Mouse (Mus musculus): ENCODE data around the gene Zbtb45.
A peak's percentile ranks its signal among the peaks of the same experiment; 100 is the strongest.

Zbtb45 gene

GRCm38 (mm10) chr7:12995862-12996261, 14.0 kb downstream of the Zbtb45 start:
- no peak for DNase-seq

GRCm38 (mm10) chr7:12993148-12993547, 16.7 kb downstream of the Zbtb45 start:
- no peak for DNase-seq

- peak; percentile 71 for DNase-seq
These were observed 17.6 kb downstream of the Zbtb45 start for GRCm38 (mm10) chr7:12992222-12992621.

DNA sequence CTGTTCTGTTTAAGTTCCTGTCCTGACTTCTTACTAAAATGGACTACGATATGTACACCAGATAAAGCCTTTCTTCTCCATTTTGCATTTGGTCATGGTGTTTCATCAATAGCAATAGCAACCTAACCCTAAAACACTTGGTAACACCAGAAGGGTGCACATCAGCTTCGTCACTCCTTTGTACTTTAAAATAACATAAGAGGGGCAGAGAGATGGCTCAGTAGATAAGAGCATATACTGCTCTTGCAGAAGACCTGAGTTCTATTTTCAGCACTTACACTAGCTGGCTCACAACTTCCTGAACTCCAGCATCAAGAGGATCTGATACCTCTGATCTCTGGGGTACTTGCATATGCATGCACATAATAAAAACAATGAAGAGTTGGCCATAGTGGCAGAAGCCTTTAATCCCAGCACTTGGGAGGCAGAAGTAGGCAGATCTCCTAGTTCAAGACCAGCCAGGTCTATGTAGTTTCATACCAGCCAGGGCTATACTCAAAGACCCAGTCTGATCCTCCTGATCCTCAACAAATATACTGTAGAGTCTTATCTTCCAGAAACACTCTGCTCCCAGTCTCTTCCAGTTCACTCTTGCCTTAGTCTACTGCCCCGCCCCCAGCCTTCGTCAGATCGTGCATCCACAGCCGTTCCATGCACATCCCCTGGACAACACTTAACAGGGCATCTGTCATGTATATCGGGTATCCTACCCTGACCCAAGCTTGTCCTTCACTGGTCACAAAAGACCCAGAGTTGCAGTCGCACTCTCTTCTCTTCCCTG, 22.2 kb downstream of the Zbtb45 start:
- no peak for DNase-seq

DNA sequence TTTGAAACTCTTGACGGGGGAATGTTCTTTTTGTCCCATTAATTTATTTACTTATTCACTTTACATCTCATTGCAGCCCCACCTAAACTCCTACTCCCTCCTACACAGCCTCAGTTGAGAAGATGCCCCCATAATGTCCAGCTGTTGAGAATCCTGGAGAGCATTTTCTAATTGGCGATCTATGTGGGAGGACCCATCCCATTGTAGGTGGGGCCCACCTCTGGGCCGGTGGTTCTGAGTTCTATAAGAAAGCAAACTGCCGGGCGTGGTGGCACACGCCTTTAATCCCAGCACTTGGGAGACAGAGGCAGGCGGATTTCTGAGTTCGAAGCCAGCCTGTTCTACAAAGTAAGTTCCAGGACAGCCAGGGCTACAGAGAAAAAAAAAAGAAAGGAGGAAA, 22.9 kb downstream of the Zbtb45 start:
- DNase-seq = no peak

DNA sequence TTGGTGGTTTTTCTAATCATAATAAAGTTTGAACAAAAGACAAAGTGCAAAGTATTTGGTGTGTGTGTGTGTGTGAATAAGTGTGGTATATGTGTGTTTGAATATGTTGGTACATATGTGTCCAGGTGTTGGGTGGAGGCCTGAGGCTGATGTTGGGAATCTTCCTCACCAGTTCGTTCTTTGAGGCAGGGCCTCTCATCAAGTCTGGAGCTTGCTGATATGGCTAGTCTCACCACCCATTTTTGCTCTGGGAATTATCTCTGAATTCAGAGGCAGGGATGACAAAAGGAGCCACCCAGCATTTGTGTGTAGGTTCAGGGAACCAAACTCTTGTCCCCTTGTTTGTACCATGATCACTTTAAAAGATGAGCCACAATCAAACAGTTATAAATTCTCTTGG, 24.1 kb downstream of the Zbtb45 start:
- no peak for DNase-seq

GRCm38 (mm10) chr7:12980291-12980690, 29.5 kb downstream of the Zbtb45 start:
- no peak for DNase-seq

- no peak for DNase-seq
These were observed 30.1 kb downstream of the Zbtb45 start for GRCm38 (mm10) chr7:12979776-12980175.

GRCm38 (mm10) chr7:12978931-12979722, 30.7 kb downstream of the Zbtb45 start:
- peak; percentile 34 for DNase-seq

GRCm38 (mm10) chr7:12977682-12978389, 32.0 kb downstream of the Zbtb45 start, which contains the start of gene Zfp446:
TSS of gene Zfp446 (plus strand) at chr7:12977848.
- DNase-seq = peak; percentile 98

GRCm38 (mm10) chr7:12970906-12971305, 38.9 kb downstream of the Zbtb45 start:
- no peak for DNase-seq

GRCm38 (mm10) chr7:12966104-12966845, 43.6 kb downstream of the Zbtb45 start:
- peak; percentile 79 for DNase-seq

DNA sequence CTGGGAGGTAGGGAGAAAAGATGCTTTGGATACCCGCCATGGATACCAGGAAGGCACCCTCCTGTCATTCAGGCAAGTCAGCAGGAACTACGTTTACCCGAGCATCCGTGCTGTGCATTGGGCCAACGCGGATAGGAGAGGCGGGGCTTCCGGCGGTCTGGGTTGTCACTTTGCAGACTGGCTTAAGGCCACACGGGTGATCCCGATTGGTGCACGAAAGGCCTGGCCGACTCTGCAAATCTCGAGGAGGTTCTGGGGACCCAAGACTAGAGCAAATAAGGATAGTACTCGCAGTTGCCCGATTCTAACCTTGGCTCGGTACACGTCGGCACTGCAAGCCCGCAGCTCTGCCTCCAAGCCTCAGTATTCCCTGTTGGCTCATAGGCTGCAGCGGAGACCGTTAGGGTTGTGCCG, 44.1 kb downstream of the Zbtb45 start, which contains the start of gene Zfp324:
TSS of gene Zfp324 (plus strand) at position 161 of the 414 bp plus-strand sequence.
- DNase-seq = peak; percentile 91

GRCm38 (mm10) chr7:12961511-12962141, 48.2 kb downstream of the Zbtb45 start:
- DNase-seq = peak; percentile 79

DNA sequence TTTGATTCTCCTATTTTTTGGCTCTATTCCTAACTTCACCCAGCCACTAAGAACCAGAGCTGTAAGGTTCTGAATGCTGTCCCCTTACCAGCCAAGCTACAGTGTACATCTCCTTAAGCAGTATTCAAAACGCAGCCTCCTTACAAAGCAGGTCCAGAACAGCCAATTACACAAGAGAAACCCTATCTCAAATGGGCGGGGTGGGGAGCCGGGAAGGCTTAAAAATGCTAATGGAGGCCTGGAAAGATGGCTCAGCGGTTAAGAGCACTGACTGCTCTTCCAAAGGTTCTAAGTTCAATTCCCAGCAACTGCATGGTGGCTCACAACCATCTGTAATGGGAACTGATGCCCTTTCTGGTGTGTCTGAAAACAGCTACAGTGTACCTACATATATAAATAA, 50.1 kb downstream of the Zbtb45 start:
- DNase-seq = no peak

DNA sequence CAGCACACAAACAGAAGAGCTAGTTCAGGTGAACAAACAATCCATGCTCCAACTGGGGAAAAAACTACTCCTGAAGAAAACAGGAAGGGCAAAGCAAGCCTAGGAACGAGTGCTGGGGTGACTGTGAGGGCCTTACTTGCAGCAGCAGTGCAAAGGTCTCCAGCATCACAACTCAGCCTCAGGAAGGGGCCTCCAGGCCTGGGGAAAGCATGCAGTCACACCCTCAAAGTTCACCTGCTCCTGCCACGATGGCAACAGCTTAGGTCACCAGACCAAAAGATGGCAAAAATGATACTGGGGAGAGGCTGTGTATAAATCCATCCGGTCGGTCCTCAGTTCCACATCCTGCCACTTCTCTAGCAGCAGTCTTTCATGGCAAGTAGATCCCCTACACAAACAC, 50.9 kb downstream of the Zbtb45 start:
- DNase-seq = no peak

DNA sequence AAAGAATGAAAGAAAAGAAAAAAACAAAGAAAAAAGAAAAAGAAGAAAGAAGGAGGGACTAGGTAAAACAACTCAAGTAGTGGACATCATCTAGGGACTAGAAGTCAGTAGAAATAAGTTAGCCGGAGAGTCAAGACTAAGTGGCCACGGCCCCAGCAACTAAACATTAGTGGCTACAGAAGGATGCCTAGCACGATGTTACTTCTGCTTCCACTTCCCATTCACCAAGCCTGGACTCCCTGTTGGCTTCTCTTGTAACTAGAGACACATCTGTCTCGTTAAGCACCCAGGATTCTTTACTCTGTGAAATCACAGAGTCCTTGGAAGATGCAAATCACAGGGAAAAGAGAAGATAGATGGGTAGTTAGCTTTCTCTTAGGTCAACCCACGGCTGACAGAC, 52.3 kb downstream of the Zbtb45 start:
- DNase-seq = no peak

GRCm38 (mm10) chr7:12954896-12955295, 54.9 kb downstream of the Zbtb45 start:
- no peak for DNase-seq

All from thymus, postnatal 14 days (tissue).